Mouse (Mus musculus): Measurements from ENCODE around the gene Tmem131. TPM values are rescaled to one million over a fixed set of nuclear protein-coding genes. Genes with fewer than 3 reads are reported as not detected.

Tmem131 gene
- total RNA-seq, 2 experiments from 2014 or later, result 57.2 to 59.7 TPM

DNA sequence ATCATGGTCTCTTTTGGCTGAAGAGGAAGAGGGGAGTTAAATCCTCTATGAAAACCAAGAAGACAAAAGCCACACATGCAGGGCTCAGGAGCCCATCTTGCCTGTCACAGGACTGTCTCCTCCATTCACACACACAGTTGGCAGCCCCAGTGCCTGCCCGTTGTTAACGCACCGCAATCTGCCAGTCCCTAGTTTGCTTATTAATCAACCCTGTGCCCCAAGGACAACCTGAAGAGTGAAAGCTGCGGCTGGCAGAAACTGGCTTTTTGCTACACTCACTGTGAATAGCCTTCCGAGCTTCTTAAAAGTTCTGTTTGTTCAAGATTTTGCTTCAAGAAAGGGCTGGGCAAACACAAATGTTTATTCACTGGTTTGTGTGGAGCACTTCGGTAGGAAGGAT is 50.3 kb downstream of the Tmem131 start:
- DNase-seq (ENCODE audit: low spot score in 2 of 2), result no peak

DNA sequence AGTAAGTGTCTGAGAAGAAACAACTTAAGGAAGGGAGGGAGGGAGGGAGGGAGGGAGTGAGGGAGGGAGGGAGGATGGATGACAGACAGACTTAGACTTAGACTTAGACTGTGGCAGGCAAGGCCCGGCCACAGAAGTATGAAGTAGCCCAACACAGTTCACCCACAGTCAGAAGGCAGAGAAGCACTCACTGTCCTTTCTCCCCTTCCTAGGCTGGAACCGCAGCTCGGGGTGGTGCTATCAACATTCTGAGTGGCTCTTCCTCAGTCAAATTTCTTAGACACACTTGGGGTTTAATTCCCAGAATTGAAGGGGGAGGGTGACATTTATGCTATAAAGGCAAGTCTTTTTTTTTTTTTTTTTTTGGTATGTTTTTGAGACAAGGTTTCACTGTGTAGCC is 51.0 kb downstream of the Tmem131 start:
- no peak for DNase-seq (ENCODE audit: low spot score in 2 of 2)

DNA sequence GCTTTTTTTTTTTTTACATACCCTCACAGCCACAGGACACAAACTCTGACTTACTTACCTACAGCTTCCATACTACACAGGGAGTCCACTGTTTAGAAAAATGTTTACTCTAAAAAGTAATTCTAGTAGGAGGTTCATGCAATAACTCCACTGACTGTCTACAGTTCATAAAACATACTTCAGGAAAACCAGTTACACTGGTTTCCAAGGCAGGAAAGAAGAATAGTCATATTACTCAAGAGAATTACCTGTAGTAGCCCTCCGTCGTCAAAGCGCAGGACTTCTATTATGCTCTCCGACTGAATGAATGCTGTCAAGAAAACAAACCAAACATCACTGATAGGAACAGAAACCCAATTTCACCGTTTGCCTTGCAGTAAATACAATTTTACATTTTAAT is 54.5 kb downstream of the Tmem131 start:
- no peak for DNase-seq (ENCODE audit: low spot score in 2 of 2)

DNA sequence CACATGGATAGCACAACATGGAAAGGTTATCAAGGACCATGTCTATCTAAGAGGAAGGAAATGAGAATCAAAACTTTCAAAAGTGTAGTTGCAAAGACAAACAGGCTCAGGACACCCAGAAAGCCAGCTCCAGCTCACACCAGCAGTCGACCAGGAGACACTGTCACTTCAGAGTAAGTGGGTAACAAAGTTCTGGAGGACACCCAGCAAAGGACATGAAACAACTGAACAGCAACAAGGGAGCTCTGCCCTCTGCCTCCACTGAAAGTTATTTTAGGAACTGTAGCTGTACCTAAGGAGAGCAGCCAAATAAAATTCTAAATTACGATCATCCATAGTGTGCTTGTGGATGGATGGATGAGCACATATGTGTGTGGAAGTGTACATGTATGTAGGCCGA is 56.3 kb downstream of the Tmem131 start:
- DNase-seq (ENCODE audit: low spot score in 2 of 2), result no peak

DNA sequence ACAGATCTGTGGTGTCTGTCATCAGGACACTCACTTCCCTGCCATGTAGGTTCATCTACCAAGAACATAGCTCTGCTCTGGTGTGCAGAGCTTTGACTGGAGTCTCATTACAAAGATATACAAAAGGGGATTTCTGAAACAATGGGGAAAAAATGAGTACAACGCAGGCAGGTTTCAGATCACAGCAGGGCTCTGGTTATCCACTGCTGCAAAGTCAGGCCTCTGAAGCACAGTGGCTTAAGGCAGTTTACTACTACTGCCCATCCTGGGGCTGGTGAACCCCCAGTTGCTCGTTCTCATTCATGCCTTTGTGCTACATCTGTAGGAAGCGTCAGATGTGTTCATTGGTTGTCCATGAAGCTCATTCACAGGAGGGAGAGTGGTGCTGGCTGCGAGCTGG is 57.0 kb downstream of the Tmem131 start:
- no peak for DNase-seq (ENCODE audit: low spot score in 2 of 2)

DNA sequence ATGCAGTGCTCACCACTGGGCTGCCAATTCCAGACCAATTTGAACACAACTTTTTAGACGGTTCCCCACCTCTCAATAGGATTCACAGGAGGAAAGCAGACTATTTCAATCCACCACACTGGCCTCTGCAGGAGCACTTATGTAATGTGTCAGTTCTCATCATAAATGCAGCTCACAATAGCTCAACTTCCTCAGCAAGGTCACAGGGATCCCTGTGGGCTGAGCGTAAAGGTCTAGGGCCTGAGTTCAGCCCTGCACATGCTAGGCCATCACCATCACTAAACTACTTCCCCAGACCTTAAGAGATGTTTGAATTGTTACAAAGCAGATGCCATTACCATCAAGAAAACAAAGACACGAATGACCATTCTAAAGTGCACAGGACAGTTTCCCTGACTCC is 58.9 kb downstream of the Tmem131 start:
- DNase-seq (ENCODE audit: low spot score in 2 of 2), result no peak

DNA sequence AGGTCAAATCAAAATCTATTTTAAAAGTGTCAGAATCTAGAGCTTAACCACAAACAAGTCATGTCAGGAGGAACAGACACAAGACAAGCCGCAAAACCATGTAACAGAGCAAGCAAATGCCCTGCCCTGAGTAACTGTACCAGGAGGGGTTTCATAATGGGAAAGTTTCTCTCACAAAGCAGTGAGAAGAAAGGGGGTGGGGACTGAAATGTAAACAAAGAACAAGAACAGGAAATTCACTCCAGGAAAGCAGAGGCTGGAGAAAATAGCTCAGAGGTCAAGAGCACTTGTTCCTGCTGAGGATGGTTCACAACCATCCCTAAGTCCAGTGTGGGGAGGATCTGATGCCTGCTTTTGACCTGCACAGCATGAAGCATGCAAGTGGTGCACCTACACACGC is 59.7 kb downstream of the Tmem131 start:
- no peak for DNase-seq (ENCODE audit: low spot score in 2 of 2)

DNA sequence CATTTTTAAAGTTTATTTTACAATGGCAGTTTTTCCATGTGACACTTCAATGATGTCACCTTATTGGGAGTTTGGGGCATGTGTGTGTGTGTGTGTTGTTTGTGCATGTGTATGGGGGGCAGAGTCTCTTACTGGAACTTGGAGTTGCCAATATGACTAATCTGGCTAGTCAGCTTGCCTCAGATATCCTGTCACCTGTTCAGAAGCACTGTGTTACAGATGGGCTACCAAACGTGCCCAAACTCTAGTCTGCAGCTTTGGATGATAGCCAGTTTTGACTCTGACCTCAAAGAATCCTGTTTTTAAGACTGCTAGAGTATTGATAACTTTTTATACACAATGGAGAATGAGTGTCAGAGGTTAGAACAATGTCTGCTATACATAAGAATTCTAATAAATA is 64.3 kb downstream of the Tmem131 start:
- DNase-seq (ENCODE audit: low spot score in 2 of 2), result peak in 1 of 2 experiments; percentile 67

DNA sequence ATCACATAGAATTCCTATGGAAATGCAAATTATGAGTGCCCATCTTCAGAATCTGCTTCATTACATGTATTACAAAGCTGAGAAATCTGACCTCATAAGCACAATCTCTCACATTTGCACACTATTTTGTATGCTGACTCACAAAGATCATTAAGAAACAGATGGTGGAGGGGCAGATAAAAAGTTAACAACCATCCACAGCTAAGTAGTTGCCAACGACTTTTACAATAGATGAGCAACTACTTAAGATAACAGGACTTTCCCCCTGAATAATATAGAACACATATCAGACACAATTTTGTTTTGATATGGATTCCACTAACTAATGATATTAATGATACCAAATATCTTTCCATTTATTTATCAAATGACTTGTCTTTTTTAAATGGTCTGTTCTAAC is 66.3 kb downstream of the Tmem131 start:
- no peak for DNase-seq (ENCODE audit: low spot score in 2 of 2)

DNA sequence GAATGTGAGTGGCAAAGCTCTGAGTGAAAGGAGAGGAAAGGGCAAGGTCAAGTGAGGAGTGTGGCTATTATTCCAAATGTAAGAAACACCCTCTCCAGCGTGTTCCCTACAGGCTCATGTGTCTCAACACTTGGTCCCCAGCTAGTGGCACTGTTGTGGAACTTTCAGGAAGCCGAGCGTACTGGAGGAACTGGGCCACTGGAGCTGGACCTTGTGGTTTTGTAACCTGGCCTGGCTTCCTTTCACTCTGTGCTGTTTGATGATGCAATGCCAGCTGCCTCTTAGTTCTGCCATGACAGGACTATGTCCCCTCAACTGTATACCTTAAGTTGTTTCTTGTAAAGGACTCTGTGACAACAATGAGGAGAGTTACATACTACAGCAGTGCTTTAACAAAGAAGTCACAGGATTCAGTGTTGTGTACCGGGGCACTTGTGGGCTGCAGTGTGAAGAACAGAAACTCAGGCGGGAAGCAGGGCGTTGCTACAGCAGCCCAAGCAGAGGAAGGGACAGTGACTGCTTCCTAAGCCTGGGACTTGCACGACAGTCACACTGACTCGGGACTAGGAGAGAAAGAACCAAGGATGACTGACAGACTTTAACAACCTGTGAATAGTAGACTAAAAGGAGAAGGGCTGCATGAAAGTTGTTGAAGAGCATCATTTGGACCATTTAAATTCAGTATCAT is 68.4 kb downstream of the Tmem131 start:
- DNase-seq (ENCODE audit: low spot score in 2 of 2), result no peak

DNA sequence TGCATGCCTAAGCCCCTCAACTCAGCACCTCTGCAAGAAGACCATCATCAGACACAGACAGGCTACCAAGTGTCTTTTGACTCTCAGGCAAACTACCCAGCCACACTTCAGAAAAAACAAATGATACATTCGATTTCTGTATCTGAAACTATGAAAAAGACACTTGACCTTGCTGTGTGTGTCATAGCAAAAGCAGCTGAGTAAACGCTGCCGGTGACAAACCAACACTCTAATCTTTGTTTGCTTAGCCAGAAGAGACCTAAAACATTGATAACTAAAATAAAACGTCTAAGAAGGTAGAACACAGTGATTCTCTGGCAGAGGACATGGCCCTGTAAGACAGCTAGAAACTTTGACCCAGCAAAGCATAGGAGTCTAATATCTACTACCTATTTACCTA is 72.2 kb downstream of the Tmem131 start:
- no peak for DNase-seq (ENCODE audit: low spot score in 2 of 2)

DNA sequence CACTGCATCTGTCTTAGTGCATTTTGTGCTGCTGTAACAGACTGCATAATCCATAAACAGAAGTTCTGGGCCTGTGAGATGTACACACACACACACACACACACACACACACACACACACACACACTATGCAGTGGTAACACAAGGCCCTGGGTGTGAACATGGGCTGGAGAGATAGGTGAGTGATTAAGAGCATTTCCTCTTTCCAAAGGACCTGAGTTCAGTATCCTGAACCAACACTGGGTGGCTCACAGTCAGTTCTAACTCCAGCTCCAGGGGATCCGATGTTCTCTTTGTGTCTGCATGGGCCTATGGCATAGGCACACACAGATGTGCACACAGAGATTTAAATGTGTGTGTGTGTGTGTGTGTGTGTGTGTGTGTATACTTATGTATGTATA is 72.9 kb downstream of the Tmem131 start:
- no peak for DNase-seq (ENCODE audit: low spot score in 2 of 2)

DNA sequence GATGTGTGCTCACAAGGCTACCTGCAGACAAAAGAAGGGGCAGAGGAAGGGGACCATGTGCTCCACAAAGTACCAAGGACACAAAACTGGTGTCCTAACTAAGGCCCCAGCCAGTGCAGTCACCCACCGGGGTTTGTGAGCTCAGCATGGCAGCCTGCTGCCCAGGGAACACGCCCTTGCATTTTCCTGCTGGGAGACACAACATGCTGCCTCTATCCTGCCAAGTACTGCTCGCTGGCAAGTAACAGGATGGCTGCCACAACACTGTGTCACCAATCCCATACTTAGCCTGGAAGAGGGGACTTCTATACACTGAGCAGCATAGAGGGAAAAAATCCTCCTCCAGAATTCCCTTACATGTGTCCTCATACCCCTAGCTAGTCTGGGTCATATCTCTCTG is 78.7 kb downstream of the Tmem131 start:
- peak; percentile 28 to 63 for DNase-seq (ENCODE audit: low spot score in 2 of 2)

DNA sequence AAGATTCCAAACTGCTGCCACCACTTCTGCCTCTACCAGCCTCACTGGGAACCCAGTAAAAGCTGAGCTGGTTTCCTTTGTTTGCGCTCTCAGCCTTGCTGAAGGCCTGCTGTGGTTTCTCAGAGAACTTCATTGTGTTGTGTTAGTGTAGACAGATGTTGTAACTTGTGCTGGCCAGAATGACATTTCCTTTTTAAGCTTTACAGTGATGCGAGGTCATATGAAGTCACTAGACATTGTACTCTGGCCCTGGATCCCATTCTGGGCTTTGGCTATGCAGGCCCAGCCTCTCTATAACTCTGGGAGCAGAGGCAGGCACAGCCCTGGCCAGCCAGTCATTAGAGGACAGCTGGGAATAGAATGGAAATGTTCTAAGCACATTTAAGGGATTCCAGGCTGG is 81.7 kb downstream of the Tmem131 start:
- DNase-seq (ENCODE audit: low spot score in 2 of 2), result no peak

DNA sequence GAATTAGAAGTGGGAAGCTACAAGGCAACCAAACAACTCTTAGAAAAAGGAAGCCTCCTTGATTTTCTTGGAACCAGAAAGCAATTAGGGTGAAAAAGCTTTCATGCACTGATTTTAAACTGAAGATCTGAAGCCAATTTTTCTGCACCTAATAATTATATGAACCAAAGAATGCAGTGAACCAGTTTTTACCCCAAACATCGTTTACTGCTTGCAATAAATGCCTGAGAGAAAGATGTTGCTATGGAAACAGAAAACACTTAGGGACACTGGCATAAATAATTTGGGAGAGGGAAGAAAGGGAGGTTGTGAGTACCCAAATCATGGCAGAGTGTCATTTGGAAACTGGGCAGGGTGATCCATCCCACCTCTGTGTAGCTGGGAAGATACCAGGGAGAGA is 82.6 kb downstream of the Tmem131 start:
- DNase-seq (ENCODE audit: low spot score in 2 of 2), result no peak

DNA sequence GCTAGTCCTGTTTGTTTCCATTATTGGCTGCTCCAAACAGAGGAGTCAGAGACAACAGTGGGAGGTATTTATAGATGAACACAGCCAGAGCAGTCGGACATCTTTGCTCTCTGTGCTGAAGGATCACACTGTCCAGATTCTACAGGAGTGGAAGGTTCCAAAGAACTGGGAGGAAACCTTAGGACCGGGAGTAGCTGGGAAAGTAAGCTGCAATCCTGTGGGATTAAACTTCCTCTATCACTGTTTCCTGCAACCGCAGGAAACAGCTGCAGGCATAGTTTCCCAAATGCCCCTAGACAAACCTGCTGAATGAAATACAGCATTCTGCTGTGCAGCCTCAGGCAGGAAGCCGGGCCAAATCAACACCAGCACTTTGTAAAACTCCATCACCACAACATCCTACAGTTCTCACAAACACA is 83.0 kb downstream of the Tmem131 start:
- no peak for DNase-seq (ENCODE audit: low spot score in 2 of 2)

DNA sequence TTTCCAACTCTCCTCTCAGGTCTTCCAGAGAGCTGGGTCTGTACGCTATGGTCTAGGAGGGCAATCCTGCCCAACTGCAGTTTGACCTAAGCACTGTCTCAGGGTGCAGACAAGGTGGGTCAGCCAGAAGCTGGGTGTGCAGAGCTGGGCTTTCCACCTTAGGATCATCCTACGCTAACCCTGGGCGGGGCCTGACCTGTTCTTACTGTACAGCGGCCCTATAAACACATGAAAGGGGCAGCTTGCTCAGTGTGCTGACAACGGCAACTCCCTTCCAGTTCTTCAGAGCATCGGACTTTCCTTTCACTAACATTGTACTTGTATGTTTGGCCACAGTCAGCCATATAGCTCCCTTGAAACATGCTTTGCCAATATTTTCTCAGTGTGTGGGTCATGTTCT is 86.4 kb downstream of the Tmem131 start:
- no peak for DNase-seq (ENCODE audit: low spot score in 2 of 2)

DNA sequence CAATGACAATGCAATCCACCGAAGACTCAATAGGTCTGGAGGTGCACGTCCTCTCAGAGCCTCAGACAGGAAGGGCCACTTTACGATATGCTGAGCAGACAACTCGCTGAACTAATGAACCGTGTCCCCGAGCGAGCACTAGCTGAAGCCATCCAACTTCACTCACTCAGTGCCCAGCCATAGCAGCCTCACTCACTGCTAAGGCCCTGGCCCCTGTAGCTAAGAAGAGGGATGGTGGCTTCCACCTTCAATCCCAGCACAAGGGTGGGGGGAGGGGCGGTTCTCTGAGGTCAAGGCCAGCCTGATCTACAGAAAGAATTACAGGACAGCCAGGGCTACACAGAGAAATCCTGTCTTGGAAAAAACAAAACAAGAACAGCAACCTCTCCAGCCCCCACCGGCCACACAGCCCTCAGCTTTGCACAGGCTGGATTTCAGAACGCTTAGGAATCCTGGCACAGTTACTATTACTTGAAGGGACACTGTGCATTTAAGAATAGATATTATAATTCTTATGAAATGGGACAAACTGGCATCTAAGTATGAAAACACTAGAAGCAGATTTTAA is 89.2 kb downstream of the Tmem131 start:
- DNase-seq (ENCODE audit: low spot score in 2 of 2), result no peak

DNA sequence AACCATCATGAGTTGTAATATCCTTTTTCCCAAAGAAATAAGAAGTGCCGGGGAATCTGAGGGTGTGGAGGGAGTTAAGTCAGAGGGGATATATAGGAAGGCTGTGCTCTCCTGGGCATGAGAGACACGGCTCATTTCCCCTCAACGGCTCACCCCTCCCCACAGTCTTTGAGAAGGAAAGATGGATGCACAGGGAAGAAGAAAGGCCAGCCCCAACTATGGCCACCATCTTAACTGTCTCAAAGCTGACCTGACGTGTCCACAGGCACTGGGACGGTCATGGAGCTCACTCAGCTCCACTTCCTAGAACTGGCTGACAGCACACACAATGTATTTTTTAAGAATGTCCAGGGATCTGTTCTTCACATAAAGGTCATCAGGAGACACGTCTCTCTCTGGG is 91.4 kb downstream of the Tmem131 start:
- no peak for DNase-seq (ENCODE audit: low spot score in 2 of 2)

DNA sequence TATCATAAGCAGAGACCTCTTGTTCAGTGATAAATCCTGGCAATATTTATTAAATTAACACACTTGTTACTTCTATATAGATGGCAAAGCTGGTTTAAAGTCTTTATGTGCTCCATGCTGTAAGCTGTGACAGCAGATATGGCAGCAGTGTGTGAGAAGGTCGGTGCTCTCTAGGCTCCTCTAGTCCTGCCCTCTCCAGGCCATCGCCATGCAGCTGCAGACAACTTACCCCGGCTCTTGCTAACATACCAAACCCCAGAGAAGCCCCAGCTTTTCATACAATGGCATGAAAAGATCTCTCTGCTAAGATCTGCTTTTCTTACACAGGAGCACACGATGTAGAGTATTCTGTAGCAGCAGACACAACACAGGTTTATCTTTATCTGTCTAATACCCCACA is 92.1 kb downstream of the Tmem131 start:
- no peak for DNase-seq (ENCODE audit: low spot score in 2 of 2)

DNA sequence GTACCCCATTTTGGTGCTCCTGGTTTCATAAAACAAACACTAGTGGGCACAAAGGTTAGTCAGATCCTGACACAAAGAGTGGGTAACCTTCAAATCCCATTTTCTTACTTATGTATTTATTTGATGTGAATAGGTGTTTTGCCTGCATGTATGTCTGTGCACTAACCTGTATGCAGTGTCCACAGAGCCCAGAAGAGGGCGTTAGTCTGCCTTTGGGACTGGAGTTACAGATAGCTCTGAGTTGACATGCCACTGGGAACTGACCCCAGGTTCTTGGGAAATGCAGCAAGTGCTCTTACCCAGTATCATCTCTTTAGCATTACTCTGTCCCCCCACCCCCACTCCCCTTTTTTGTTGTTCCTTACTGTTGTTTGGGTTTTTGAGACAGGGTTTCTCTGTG is 95.4 kb downstream of the Tmem131 start:
- DNase-seq (ENCODE audit: low spot score in 2 of 2), result no peak

DNA sequence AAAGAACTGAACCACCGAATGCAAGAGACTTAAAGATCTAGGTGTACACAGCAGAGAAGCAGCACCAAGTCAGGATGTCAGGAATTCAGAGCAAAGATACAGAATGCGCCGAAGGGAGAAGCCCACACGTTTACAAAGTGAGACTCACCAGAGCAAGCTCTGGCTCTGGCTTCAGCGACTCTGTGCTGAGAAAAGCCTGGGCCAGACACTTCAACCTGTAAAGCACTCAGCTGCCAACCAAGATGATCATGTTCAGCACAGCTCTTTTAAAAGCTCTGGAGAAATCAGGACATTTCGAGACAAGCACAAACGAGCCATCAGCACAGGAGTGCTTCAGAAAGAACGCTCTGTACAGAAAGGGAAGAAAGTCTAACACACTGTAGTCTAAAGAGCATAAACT is 96.2 kb downstream of the Tmem131 start:
- DNase-seq (ENCODE audit: low spot score in 2 of 2), result no peak

DNA sequence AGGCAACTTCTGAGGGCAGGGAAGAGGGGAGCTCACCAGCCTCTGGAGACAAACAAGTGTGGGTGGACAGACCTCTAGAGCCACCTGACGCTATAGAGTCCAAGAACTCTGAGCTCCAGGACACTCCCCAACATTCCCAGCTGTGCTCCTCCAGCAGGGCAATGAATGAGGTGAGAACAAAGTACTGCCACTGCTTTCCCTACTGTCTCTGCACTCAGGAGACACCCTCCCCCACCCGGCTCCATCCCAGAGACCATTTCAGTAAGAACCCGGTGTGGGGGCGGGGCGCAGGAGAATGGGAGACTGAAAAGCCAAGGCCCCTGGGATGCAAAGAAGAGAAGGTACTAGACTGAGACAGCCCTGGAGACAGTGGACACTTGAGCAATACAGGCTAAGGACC is 98.4 kb downstream of the Tmem131 start:
- no peak for DNase-seq (ENCODE audit: low spot score in 2 of 2)
